Mouse (Mus musculus) bone marrow macrophage, adult 2 months (primary cell): ENCODE results near the gene Hspa12a.

Experiments used
- CTCF ChIP-seq: IDR thresholded peaks from 2 replicates; pipeline ENCODE4 v1.5.1; 2012; ENCODE audit warnings: low read depth, mild to moderate bottlenecking, low read length, moderate library complexity
- POLR2A ChIP-seq: IDR thresholded peaks from 2 replicates; pipeline ENCODE4 v1.6.1; 2012; ENCODE audit warnings: mild to moderate bottlenecking, low read depth, low read length, borderline replicate concordance

- TF ChIP-seq CTCF (no peak), POLR2A (no peak)
These were observed 79.4 kb downstream of the Hspa12a start for GRCm38 (mm10) chr19:58864006-58864573.
